Mouse (Mus musculus) neural tube, embryonic 14.5 days (tissue): Measurements from ENCODE around the gene Bysl. TPM values are rescaled to one million over a fixed set of nuclear protein-coding genes. Genes with fewer than 3 reads are reported as not detected.

Experiments used
- ATAC-seq: fragments of 200-750 bp; cut with Nextera tagmentation; 2 replicates; pipeline ENCODE4 v1.8.0; 2017; ENCODE audit warnings: low read depth, mild to moderate bottlenecking, moderate TSS enrichment, moderate library complexity
- H3K27ac ChIP-seq: fragments of 300-500 bp; sonication (generic); 2 replicates; pipeline ENCODE4 v1.5.1; 2014; ENCODE audit warnings: low read depth, mild to moderate bottlenecking, control low read depth, low read length, moderate library complexity, mixed read lengths
- H3K27me3 ChIP-seq: fragments of 300-500 bp; sonication (generic); 2 replicates; pipeline ENCODE4 v1.6.1; 2014; ENCODE audit warnings: low read length; ENCODE audit not compliant: control insufficient read depth, insufficient read depth
- H3K36me3 ChIP-seq: fragments of 300-500 bp; sonication (generic); 2 replicates; pipeline ENCODE4 v1.6.1; 2014; ENCODE audit warnings: low read length, mixed read lengths; ENCODE audit not compliant: control insufficient read depth, insufficient read depth
- H3K4me1 ChIP-seq: fragments of 300-500 bp; sonication (generic); 2 replicates; pipeline ENCODE4 v1.6.1; 2014; ENCODE audit warnings: low read length; ENCODE audit not compliant: control insufficient read depth, insufficient read depth
- H3K4me2 ChIP-seq: fragments of 300-500 bp; sonication (generic); 2 replicates; pipeline ENCODE4 v1.6.1; 2014; ENCODE audit warnings: mild to moderate bottlenecking, low read depth, low read length, control low read depth
- H3K4me3 ChIP-seq: fragments of 300-500 bp; sonication (generic); 2 replicates; pipeline ENCODE4 v1.5.1; 2014; ENCODE audit warnings: low read depth, low read length, control low read depth, mixed read lengths
- H3K9ac ChIP-seq: fragments of 300-500 bp; sonication (generic); replicated peaks from 2 replicates; pipeline ENCODE4 v1.6.1; 2014; ENCODE audit warnings: low read depth, mild to moderate bottlenecking, control low read depth, low read length, mixed read lengths
- H3K9me3 ChIP-seq: fragments of 300-500 bp; sonication (generic); 2 replicates; pipeline ENCODE4 v1.6.1; 2016; ENCODE audit warnings: low read length; ENCODE audit not compliant: control insufficient read depth
- WGBS: fragments of 180-500 bp; shearing (Covaris S2); extraction: QIAGEN DNeasy Blood & Tissue Kit; methylation state at CpG from one replicate; pipeline ENCODE4 v1.1.7; 2014; 5-methylcytosine and 5-hydroxymethylcytosine counted together
- polyA plus RNA-seq: library from polyadenylated mRNA; unstranded; fragments of >200 nt; fragmentation: Nextera tagmentation; extraction: Ambion mirVana; gene quantifications from 2 replicates; pipeline ENCODE4 v1.2.1, GENCODE M21; 2014

Gene Bysl
- polyA plus RNA-seq, 1 experiment from 2014 or later = 32.7 TPM

- no peak overlapping the region for H3K9ac ChIP-seq
- ATAC-seq = no peak
- 86% methylated on average over 8 of the region's 8 CpGs for WGBS
- no peaks in the 10 kb centered on the region for H3K9me3 ChIP-seq
- no peaks in the 10 kb centered on the region for H3K27me3 ChIP-seq
- H3K4me2 ChIP-seq = no peak overlapping the region
- H3K4me1 ChIP-seq = no peaks in the 10 kb centered on the region; the same call in 1 of the 2 replicates
- no peaks in the 10 kb centered on the region for H3K36me3 ChIP-seq
- H3K4me3 ChIP-seq = no peak overlapping the region
- no peak overlapping the region for H3K27ac ChIP-seq
Observed at GRCm38 (mm10) chr17:47588517-47588916, 22.8 kb downstream of the Bysl start.

- Histone ChIP-seq H3K27me3 (no peaks in the 10 kb centered on the region), H3K4me3 (no peak overlapping the region), H3K9ac (no peak overlapping the region), H3K27ac (no peak overlapping the region), H3K4me1 (no peaks in the 10 kb centered on the region), H3K9me3 (no peaks in the 10 kb centered on the region), H3K4me2 (no peak overlapping the region), H3K36me3 (no peaks in the 10 kb centered on the region)
- 88% methylated on average over 4 of the region's 4 CpGs for WGBS
- ATAC-seq = no peak
Observed at GRCm38 (mm10) chr17:47580962-47581361, 30.3 kb downstream of the Bysl start.

- Histone ChIP-seq H3K4me1 (no peaks in the 10 kb centered on the region), H3K4me2 (no peak overlapping the region), H3K36me3 (no peaks in the 10 kb centered on the region), H3K9ac (no peak overlapping the region), H3K27ac (no peak overlapping the region), H3K9me3 (no peaks in the 10 kb centered on the region), H3K27me3 (no peaks in the 10 kb centered on the region), H3K4me3 (no peak overlapping the region)
- no peak for ATAC-seq
- 86% methylated on average over 6 of the region's 6 CpGs for WGBS
Observed at GRCm38 (mm10) chr17:47578655-47579054, 32.6 kb downstream of the Bysl start.

- H3K27me3 ChIP-seq = no peaks in the 10 kb centered on the region
- no peaks in the 10 kb centered on the region for H3K36me3 ChIP-seq
- no peak overlapping the region for H3K4me2 ChIP-seq
- WGBS = 74% methylated on average over 11 of the region's 11 CpGs
- H3K27ac ChIP-seq = no peak overlapping the region
- H3K9ac ChIP-seq = no peak overlapping the region
- H3K4me3 ChIP-seq = no peak overlapping the region
- no peaks in the 10 kb centered on the region for H3K4me1 ChIP-seq
- no peaks in the 10 kb centered on the region for H3K9me3 ChIP-seq
- ATAC-seq = no peak
Observed at GRCm38 (mm10) chr17:47574830-47575229, 36.5 kb downstream of the Bysl start.

GRCm38 (mm10) chr17:47574028-47574427 is 37.3 kb downstream of the Bysl start:
- H3K9me3 ChIP-seq = no peaks in the 10 kb centered on the region
- H3K4me2 ChIP-seq = no peak overlapping the region
- H3K27me3 ChIP-seq = no peaks in the 10 kb centered on the region
- no peak overlapping the region for H3K27ac ChIP-seq
- no peak for ATAC-seq
- no peak overlapping the region for H3K9ac ChIP-seq
- no peak overlapping the region for H3K4me3 ChIP-seq
- no peaks in the 10 kb centered on the region for H3K36me3 ChIP-seq
- H3K4me1 ChIP-seq = no peaks in the 10 kb centered on the region
- WGBS = 83% methylated on average over 8 of the region's 8 CpGs

- no peak overlapping the region for H3K9ac ChIP-seq
- no peak overlapping the region for H3K4me3 ChIP-seq
- no peaks in the 10 kb centered on the region for H3K27me3 ChIP-seq
- no peak overlapping the region for H3K27ac ChIP-seq
- no peak for ATAC-seq
- H3K9me3 ChIP-seq = no peaks in the 10 kb centered on the region
- no peaks in the 10 kb centered on the region for H3K4me1 ChIP-seq
- H3K4me2 ChIP-seq = no peak overlapping the region
- no peaks in the 10 kb centered on the region for H3K36me3 ChIP-seq
Observed at GRCm38 (mm10) chr17:47572436-47572835, 38.9 kb downstream of the Bysl start.

GRCm38 (mm10) chr17:47571621-47572020 is 39.7 kb downstream of the Bysl start:
- no peaks in the 10 kb centered on the region for H3K27me3 ChIP-seq
- no peak for ATAC-seq
- no peaks in the 10 kb centered on the region for H3K9me3 ChIP-seq
- H3K27ac ChIP-seq = no peak overlapping the region
- no peak overlapping the region for H3K9ac ChIP-seq
- H3K4me3 ChIP-seq = no peak overlapping the region
- H3K36me3 ChIP-seq = no peaks in the 10 kb centered on the region
- H3K4me2 ChIP-seq = no peak overlapping the region
- H3K4me1 ChIP-seq = no peaks in the 10 kb centered on the region
- 14% methylated on average over 7 of the region's 7 CpGs for WGBS

GRCm38 (mm10) chr17:47568951-47569527 is 42.3 kb downstream of the Bysl start:
- Histone ChIP-seq H3K27ac (no peak overlapping the region), H3K9me3 (no peaks in the 10 kb centered on the region), H3K36me3 (no peaks in the 10 kb centered on the region), H3K9ac (no peak overlapping the region), H3K4me2 (no peak overlapping the region), H3K27me3 (no peaks in the 10 kb centered on the region), H3K4me3 (no peak overlapping the region), H3K4me1 (no peaks in the 10 kb centered on the region)
- WGBS = 49% methylated on average over 10 of the region's 10 CpGs
- ATAC-seq = no peak

GRCm38 (mm10) chr17:47568389-47568788 is 42.9 kb downstream of the Bysl start:
- H3K4me2 ChIP-seq = no peak overlapping the region
- H3K27ac ChIP-seq = no peak overlapping the region
- H3K4me3 ChIP-seq = no peak overlapping the region
- 97% methylated on average over 3 of the region's 3 CpGs for WGBS
- H3K4me1 ChIP-seq = no peaks in the 10 kb centered on the region
- H3K9ac ChIP-seq = no peak overlapping the region
- no peak for ATAC-seq
- no peaks in the 10 kb centered on the region for H3K27me3 ChIP-seq
- no peaks in the 10 kb centered on the region for H3K9me3 ChIP-seq
- H3K36me3 ChIP-seq = no peaks in the 10 kb centered on the region
